Comparison of ENCODE assay signal across 26 mouse cellular contexts in the genomic region with DNA sequence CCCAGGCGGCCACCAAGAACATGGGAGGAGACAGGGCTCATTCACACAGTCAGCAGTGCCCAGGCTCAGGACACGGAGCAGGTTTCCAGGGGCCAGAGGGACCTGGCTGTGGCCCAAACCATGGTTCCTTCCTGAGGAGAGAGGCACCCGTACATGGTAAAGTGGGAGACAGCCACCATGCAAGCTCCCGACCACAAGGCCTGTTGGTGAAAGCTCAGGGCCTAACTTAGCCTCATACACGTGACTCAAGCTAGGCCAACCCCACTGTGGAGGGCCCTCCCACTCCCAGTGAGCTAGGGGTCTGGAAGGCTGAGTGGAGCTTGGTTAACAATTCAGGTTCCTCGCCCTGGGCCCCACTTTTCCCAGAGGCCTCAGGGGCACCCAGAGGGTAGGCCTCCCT. TPM values are rescaled to one million over a fixed set of nuclear protein-coding genes. Genes with fewer than 3 reads are reported as not detected.
DNase-seq lines count a peak whose midpoint lies in the region; ATAC-seq lines count a peak whose summit lies in the region.
"Had no signal": no experiment of that assay in that cellular context is flagged by ENCODE, and none has a peak within 500 bp of the region (broad histone marks: within the 10 kb centered on the region; RNA-seq: fewer than 3 reads in every experiment).

No protein-coding gene starts in this region.

- no peak overlapping the region for H3K27ac ChIP-seq in hindbrain, embryonic 15.5 days (replicated peaks)
- no peak overlapping the region for H3K27ac ChIP-seq in hindbrain, embryonic 10.5 days
- H3K27ac ChIP-seq in midbrain, embryonic 11.5 days (ENCODE audit: low read depth, low read length) = no peak overlapping the region
- no peak overlapping the region for H3K27ac ChIP-seq in midbrain, embryonic 14.5 days (replicated peaks; ENCODE audit: low read depth, low read length)
- H3K27ac ChIP-seq: forebrain, embryonic 15.5 days; heart, embryonic 13.5 days; hindbrain, embryonic 12.5 days; limb, embryonic 12.5 days; liver, embryonic 12.5 days had no signal

- H3K4me2 ChIP-seq in hindbrain, embryonic 15.5 days = no peak overlapping the region
- H3K4me2 ChIP-seq in midbrain, embryonic 11.5 days = no peak overlapping the region
- H3K4me2 ChIP-seq in midbrain, embryonic 14.5 days (ENCODE audit: low read length) = no peak overlapping the region
- H3K4me2 ChIP-seq: forebrain, embryonic 15.5 days; heart, embryonic 13.5 days; hindbrain, embryonic 12.5 days; limb, embryonic 12.5 days; liver, embryonic 12.5 days had no signal

- WGBS in hindbrain, embryonic 15.5 days = 83% methylated on average over 6 of the region's 6 CpGs
- WGBS in hindbrain, embryonic 10.5 days = 84% methylated on average over 6 of the region's 6 CpGs
- WGBS in midbrain, embryonic 11.5 days = 79% methylated on average over 6 of the region's 6 CpGs
- WGBS in midbrain, embryonic 14.5 days = 75% methylated on average over 6 of the region's 6 CpGs

- no peak overlapping the region for H3K4me3 ChIP-seq in hindbrain, embryonic 15.5 days
- no peak overlapping the region for H3K4me3 ChIP-seq in hindbrain, embryonic 10.5 days
- no peak overlapping the region for H3K4me3 ChIP-seq in midbrain, embryonic 11.5 days (ENCODE audit: low read depth, low read length)
- H3K4me3 ChIP-seq in midbrain, embryonic 14.5 days (replicated peaks; ENCODE audit: low read depth, low read length) = no peak overlapping the region
- H3K4me3 ChIP-seq: forebrain, embryonic 15.5 days; heart, embryonic 13.5 days; hindbrain, embryonic 12.5 days; limb, embryonic 12.5 days; liver, embryonic 12.5 days had no signal

- 0 out of 2 replicates have a peak, but pooled peaks have one; percentile 11 for ATAC-seq in hindbrain, embryonic 15.5 days (ENCODE audit: low FRiP score, low read depth)
- ATAC-seq in midbrain, embryonic 11.5 days (ENCODE audit: low FRiP score) = no peak
- no peak for ATAC-seq in midbrain, embryonic 14.5 days (ENCODE audit: low FRiP score, low TSS enrichment)
- ATAC-seq in common myeloid progenitor, adult 5-6 weeks (replicated peaks; ENCODE audit: low read depth, poor library complexity, severe bottlenecking) = peak; percentile 84
- 0 out of 2 replicates have a peak, but pooled peaks have one; percentile 35 for ATAC-seq in megakaryocyte-erythroid progenitor cell, adult 5-6 weeks (replicated peaks; ENCODE audit: low FRiP score, low TSS enrichment, poor library complexity, severe bottlenecking)
- ATAC-seq in CD4-positive, CD25-positive, alpha-beta regulatory T cell, adult 4 months = no peak
- ATAC-seq: forebrain, embryonic 15.5 days; intestine, postnatal 0 days; liver, embryonic 12.5 days; midbrain, embryonic 16.5 days; Patski had no signal

- no peaks in the 10 kb centered on the region for H3K36me3 ChIP-seq in hindbrain, embryonic 15.5 days
- H3K36me3 ChIP-seq in hindbrain, embryonic 10.5 days = no peaks in the 10 kb centered on the region
- no peaks in the 10 kb centered on the region for H3K36me3 ChIP-seq in midbrain, embryonic 11.5 days (ENCODE audit: control insufficient read depth, insufficient read depth, low read length)
- no peaks in the 10 kb centered on the region for H3K36me3 ChIP-seq in midbrain, embryonic 14.5 days (ENCODE audit: control insufficient read depth, insufficient read depth, low read length)
- H3K36me3 ChIP-seq: forebrain, embryonic 15.5 days; heart, embryonic 13.5 days; hindbrain, embryonic 12.5 days; limb, embryonic 12.5 days; liver, embryonic 12.5 days had no signal

- no peak overlapping the region for H3K9ac ChIP-seq in hindbrain, embryonic 15.5 days
- no peak overlapping the region for H3K9ac ChIP-seq in midbrain, embryonic 11.5 days (ENCODE audit: low read length)
- no peak overlapping the region for H3K9ac ChIP-seq in midbrain, embryonic 14.5 days (replicated peaks; ENCODE audit: low read length)
- H3K9ac ChIP-seq: forebrain, embryonic 15.5 days; heart, embryonic 13.5 days; hindbrain, embryonic 12.5 days; limb, embryonic 12.5 days; liver, embryonic 12.5 days had no signal

- H3K4me1 ChIP-seq in hindbrain, embryonic 15.5 days (replicated peaks) = no peaks in the 10 kb centered on the region
- no peaks in the 10 kb centered on the region for H3K4me1 ChIP-seq in hindbrain, embryonic 10.5 days (replicated peaks)
- no peaks in the 10 kb centered on the region for H3K4me1 ChIP-seq in midbrain, embryonic 11.5 days (ENCODE audit: control insufficient read depth, insufficient read depth, low read length)
- H3K4me1 ChIP-seq in midbrain, embryonic 14.5 days (ENCODE audit: control insufficient read depth, insufficient read depth, low read length) = no peaks in the 10 kb centered on the region
- H3K4me1 ChIP-seq: forebrain, embryonic 15.5 days; heart, embryonic 13.5 days; hindbrain, embryonic 12.5 days; limb, embryonic 12.5 days; liver, embryonic 12.5 days had no signal

- no peaks in the 10 kb centered on the region for H3K27me3 ChIP-seq in hindbrain, embryonic 15.5 days
- H3K27me3 ChIP-seq in hindbrain, embryonic 10.5 days (ENCODE audit: insufficient read depth, poor library complexity, severe bottlenecking) = no peaks in the 10 kb centered on the region
- H3K27me3 ChIP-seq in midbrain, embryonic 11.5 days (ENCODE audit: control insufficient read depth, insufficient read depth, low read length) = no peaks in the 10 kb centered on the region
- no peaks in the 10 kb centered on the region for H3K27me3 ChIP-seq in midbrain, embryonic 14.5 days (ENCODE audit: control insufficient read depth, insufficient read depth, low read length)
- H3K27me3 ChIP-seq: forebrain, embryonic 15.5 days; heart, embryonic 13.5 days; hindbrain, embryonic 12.5 days; limb, embryonic 12.5 days; Patski had no signal

- DNase-seq in hindbrain, embryonic 10.5 days (ENCODE audit: low spot score) = no peak
- peak; percentile 23 for DNase-seq in midbrain, embryonic 11.5 days (ENCODE audit: low spot score, missing footprints)
- DNase-seq in midbrain, embryonic 14.5 days = no peak
- no peak for DNase-seq in c-Kit-positive CD71-positive TER-119-positive erythroid progenitor cells, embryonic 14.5 days (ENCODE audit: low spot score)
- DNase-seq: adrenal gland, postnatal 36 days; cerebellum, adult 11 months; cerebellum, adult 9-11 months; gastrocnemius, postnatal 25 days; heart, postnatal 14 days; kidney, adult 9 months; kidney, postnatal 10 days; layer of hippocampus, adult 9-11 months; right cerebral cortex, postnatal 25 days; thymus, postnatal 14 days had no signal

- H3K9me3 ChIP-seq in hindbrain, embryonic 15.5 days = no peaks in the 10 kb centered on the region
- H3K9me3 ChIP-seq in hindbrain, embryonic 10.5 days = no peaks in the 10 kb centered on the region
- no peaks in the 10 kb centered on the region for H3K9me3 ChIP-seq in midbrain, embryonic 11.5 days (ENCODE audit: control insufficient read depth, low read length)
- no peaks in the 10 kb centered on the region for H3K9me3 ChIP-seq in midbrain, embryonic 14.5 days (ENCODE audit: control insufficient read depth, low read length)
- H3K9me3 ChIP-seq: forebrain, embryonic 15.5 days; heart, embryonic 13.5 days; hindbrain, embryonic 12.5 days; limb, embryonic 12.5 days; liver, embryonic 12.5 days had no signal

RNA-seq across cellular contexts. Expression of gene Gpr68, which starts 30.1 kb away (rescaled TPM):
- 6.1 and 6.3 TPM in 2 replicates for polyA plus RNA-seq in hindbrain, embryonic 15.5 days (2015; fragmentation: Nextera tagmentation; extraction: Ambion mirVana)
- polyA plus RNA-seq in hindbrain, embryonic 10.5 days (2016; fragmentation: Nextera tagmentation; extraction: Ambion mirVana) = 0.10 and 0.21 TPM in 2 replicates
- 0.10 TPM in 1 of 2 replicates, not detected in the other for polyA plus RNA-seq in midbrain, embryonic 11.5 days (2014; fragmentation: Nextera tagmentation; extraction: Ambion mirVana)
- 2.1 and 2.8 TPM in 2 replicates for polyA plus RNA-seq in midbrain, embryonic 14.5 days (2014; fragmentation: Nextera tagmentation; extraction: Ambion mirVana)
- not detected in 2 replicates for total RNA-seq in common myeloid progenitor, adult 5-6 weeks (2017)
- 0.83 and 1.5 TPM in 2 replicates for total RNA-seq in megakaryocyte-erythroid progenitor cell, adult 5-6 weeks (2014; fragmentation: Nextera tagmentation)
- total RNA-seq in megakaryocyte-erythroid progenitor cell, adult 5-6 weeks (2017) = 0.42 and 0.50 TPM in 2 replicates
- 100 to 1,000 TPM in 1 of 2 experiments, 10 to 100 TPM in 1; 51.7 to 101 TPM for polyA plus RNA-seq in CD4-positive, CD25-positive, alpha-beta regulatory T cell, adult 4 months (2017; shearing (Covaris generic))

Comparison
In these comparisons a context has a peak if more than half of its experiments do, and no peak if none do; other contexts are left out.
1. ATAC-seq: peak in hindbrain, embryonic 15.5 days (single experiment), common myeloid progenitor, adult 5-6 weeks (single experiment) and megakaryocyte-erythroid progenitor cell, adult 5-6 weeks (single experiment); none in midbrain, embryonic 11.5 days (single experiment), midbrain, embryonic 14.5 days (single experiment) and CD4-positive, CD25-positive, alpha-beta regulatory T cell, adult 4 months (single experiment).